Mouse (Mus musculus) embryonic facial prominence, embryonic 12.5 days (tissue): ENCODE measurements at regions not wholly inside any gene's neighbourhood (a gene's known extent, or its start where the extent isn't known, plus 50 kb on each side); places are given as distances from the start of the nearest gene placed in this dataset.
A peak's percentile ranks its signal among the peaks of the same experiment; 100 is the strongest.

Experiments used
- ATAC-seq: fragments of 200-750 bp; cut with Nextera tagmentation; 2 replicates; pipeline ENCODE4 v1.8.0; 2017; ENCODE audit not compliant: insufficient number of reproducible peaks, insufficient read depth, low FRiP score, low TSS enrichment
- H3K27ac ChIP-seq: fragments of 300-500 bp; sonication (generic); 2 replicates; pipeline ENCODE4 v1.5.1; 2016; ENCODE audit warnings: mild to moderate bottlenecking
- H3K27me3 ChIP-seq: fragments of 300-500 bp; sonication (generic); 2 replicates; pipeline ENCODE4 v1.6.1; 2016; ENCODE audit warnings: mild to moderate bottlenecking, moderate library complexity
- H3K36me3 ChIP-seq: fragments of 300-500 bp; sonication (generic); 2 replicates; pipeline ENCODE4 v1.6.1; 2016; ENCODE audit warnings: mild to moderate bottlenecking
- H3K4me1 ChIP-seq: fragments of 300-500 bp; sonication (generic); 2 replicates; pipeline ENCODE4 v1.6.1; 2016
- H3K4me2 ChIP-seq: fragments of 300-500 bp; sonication (generic); replicated peaks from 2 replicates; pipeline ENCODE4 v1.6.1; 2016; ENCODE audit warnings: mild to moderate bottlenecking, moderate library complexity
- H3K4me3 ChIP-seq: fragments of 300-500 bp; sonication (generic); 2 replicates; pipeline ENCODE4 v1.5.1; 2016; ENCODE audit warnings: mild to moderate bottlenecking
- H3K9ac ChIP-seq: fragments of 300-500 bp; sonication (generic); 2 replicates; pipeline ENCODE4 v1.6.1; 2016; ENCODE audit warnings: mild to moderate bottlenecking, moderate library complexity
- H3K9me3 ChIP-seq: fragments of 300-500 bp; sonication (generic); 2 replicates; pipeline ENCODE4 v1.6.1; 2016; ENCODE audit warnings: mild to moderate bottlenecking, moderate library complexity
- WGBS: fragments of 180-500 bp; shearing (Covaris S2); methylation state at CpG from one replicate; pipeline ENCODE4 v1.1.7; 2016; 5-methylcytosine and 5-hydroxymethylcytosine counted together

- Histone ChIP-seq H3K27ac (no peak overlapping the region), H3K9ac (no peak overlapping the region), H3K4me1 (no peaks in the 10 kb centered on the region), H3K4me2 (no peak overlapping the region), H3K4me3 (no peak overlapping the region), H3K36me3 (no peaks in the 10 kb centered on the region), H3K9me3 (no peaks in the 10 kb centered on the region), H3K27me3 (no peaks in the 10 kb centered on the region)
- ATAC-seq, result no peak
- WGBS, result 85% methylated on average over 7 of the region's 7 CpGs
Measured at GRCm38 (mm10) chr6:97684335-97684734, 67.0 kb upstream of the Frmd4b start.

- WGBS, result 84% methylated on average over 1 of the region's 1 CpGs
- H3K9ac ChIP-seq, result no peak overlapping the region
- H3K27ac ChIP-seq, result no peak overlapping the region
Measured at GRCm38 (mm10) chr6:97682213-97682612, 64.9 kb upstream of the Frmd4b start.

GRCm38 (mm10) chr6:97675181-97675756 is 57.9 kb upstream of the Frmd4b start:
- 64% methylated on average over 5 of the region's 5 CpGs for WGBS
- Histone ChIP-seq H3K9me3 (no peaks in the 10 kb centered on the region), H3K36me3 (no peaks in the 10 kb centered on the region), H3K27me3 (no peaks in the 10 kb centered on the region), H3K9ac (no peak overlapping the region), H3K4me3 (no peak overlapping the region), H3K4me2 (no peak overlapping the region), H3K27ac (no peak overlapping the region), H3K4me1 (no peaks in the 10 kb centered on the region)
- ATAC-seq, result no peak

More at GRCm38 (mm10) chr6:97682213-97682612, 64.9 kb upstream of the Frmd4b start:
- ATAC-seq, result no peak
- Histone ChIP-seq H3K4me1 (no peaks in the 10 kb centered on the region), H3K36me3 (no peaks in the 10 kb centered on the region), H3K4me3 (no peak overlapping the region), H3K27me3 (no peaks in the 10 kb centered on the region), H3K4me2 (no peak overlapping the region), H3K9me3 (no peaks in the 10 kb centered on the region)

DNA sequence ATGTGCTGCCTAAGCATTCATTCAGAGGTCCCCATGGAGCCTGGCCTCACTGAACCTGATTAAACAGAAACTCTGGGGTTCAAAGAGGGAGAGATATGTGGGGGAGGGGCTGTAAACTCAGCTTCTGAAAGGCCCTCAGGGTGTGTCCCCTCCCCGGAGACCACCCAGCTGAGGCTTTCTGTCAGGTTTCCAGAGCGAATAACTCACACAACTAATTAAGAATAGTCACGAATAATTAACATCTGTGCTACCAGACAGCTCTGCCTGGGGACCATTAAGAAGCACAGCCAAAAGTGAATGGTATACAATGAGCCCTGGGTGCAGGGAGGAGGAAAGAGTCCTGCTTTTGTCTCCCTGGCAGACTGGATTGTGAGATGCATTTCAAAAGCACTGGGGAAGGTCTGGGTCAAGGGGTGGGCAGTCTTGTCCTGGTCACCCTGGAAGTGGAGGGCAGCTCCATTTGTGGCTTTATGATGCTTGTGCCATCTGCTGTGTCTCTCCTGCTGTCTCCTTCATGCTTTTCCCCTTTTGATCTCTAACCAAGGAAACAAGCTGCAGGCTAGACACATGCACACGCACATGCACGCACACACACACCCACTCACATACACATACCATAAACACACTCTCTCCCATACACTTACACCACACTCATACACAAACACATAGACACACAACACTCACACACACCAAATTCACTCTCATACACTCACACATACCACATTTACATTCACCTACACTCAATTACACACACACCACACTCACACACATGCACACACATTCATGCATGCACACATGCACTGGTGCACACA is 49.7 kb upstream of the Frmd4b start:
- Histone ChIP-seq H3K27me3 (no peaks in the 10 kb centered on the region), H3K36me3 (no peaks in the 10 kb centered on the region), H3K27ac (no peak overlapping the region), H3K4me1 (peaks cover 9% of the 10 kb centered on the region), H3K4me3 (no peak overlapping the region), H3K9me3 (0 out of 2 replicates have a peak, but pooled peaks cover 4% of the 10 kb centered on the region), H3K9ac (no peak overlapping the region), H3K4me2 (no peak overlapping the region)
- 34% methylated on average over 5 of the region's 5 CpGs for WGBS
- 0 out of 2 replicates have a peak, but pooled peaks have one; percentile 52 for ATAC-seq
